Mouse (Mus musculus): Measurements from ENCODE around the gene Pbx4. TPM values are rescaled to one million over a fixed set of nuclear protein-coding genes. Genes with fewer than 3 reads are reported as not detected.

Gene Pbx4
- 24.6 TPM for polyA plus RNA-seq (2017; shearing (Covaris generic))

DNA sequence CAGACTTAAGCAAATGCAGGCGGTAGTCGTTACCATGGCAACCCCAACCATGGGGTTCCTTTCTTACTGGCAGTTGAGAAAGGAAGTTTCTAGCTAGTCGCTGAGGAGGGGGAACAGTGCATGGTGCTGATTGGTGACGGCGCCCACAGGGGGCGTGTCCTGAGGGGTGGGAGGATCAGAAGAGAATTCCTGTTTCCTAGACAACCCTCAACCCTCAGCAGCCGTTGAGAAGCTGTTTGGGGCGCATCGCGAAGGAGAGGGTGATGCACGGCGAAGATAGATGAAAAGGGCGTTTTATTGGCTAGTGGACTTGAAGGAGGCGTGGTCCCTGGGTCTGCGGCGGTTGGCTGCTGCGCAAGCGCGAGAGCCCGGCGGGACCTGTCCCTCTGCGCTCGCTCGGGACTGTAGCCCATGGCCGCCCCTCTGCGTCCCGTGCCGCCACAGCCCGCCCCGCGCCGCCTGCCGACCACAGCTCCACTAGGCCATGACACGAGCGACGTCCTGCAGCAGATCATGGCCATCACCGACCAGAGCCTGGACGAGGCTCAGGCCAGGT is at the start of gene Pbx4:
TSS of gene Pbx4 (plus strand) at position 194 of the 556 bp plus-strand sequence.

DNA sequence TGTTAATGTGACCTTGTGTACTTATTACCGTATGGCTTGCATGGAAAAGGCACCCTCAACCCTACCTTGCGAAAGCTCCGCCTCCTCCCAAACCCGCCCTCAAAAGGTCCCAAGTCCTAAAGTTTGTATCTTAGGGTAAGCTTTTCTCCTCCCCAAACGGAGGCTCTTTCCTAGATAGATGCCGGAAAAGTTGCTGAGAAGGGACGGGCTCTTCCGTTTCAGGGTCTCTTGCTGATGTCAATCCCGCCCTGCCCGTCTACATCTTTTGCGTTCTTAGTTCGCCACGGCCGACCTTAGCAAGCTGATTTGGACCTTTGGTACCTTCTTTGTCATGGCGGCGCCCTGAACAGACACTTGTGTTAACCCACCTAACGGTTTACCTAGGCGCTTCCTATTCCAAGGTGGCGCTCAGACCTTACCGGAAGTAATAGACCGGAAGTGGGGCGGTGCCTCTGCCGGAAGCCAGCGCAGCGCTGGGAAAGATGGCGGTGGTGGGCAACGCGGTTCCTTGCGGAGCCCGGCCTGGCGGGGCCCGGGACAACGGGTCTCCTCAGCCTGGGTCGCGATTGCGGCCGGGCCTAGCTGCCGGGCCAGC is 41.4 kb upstream of the Pbx4 start, which contains the start of the genes Atp13a1 and Zfp866:
TSS of gene Atp13a1 (plus strand) at position 391 of the 595 bp plus-strand sequence.
TSS of gene Zfp866 (minus strand) at position 406 of the 595 bp plus-strand sequence.

DNA sequence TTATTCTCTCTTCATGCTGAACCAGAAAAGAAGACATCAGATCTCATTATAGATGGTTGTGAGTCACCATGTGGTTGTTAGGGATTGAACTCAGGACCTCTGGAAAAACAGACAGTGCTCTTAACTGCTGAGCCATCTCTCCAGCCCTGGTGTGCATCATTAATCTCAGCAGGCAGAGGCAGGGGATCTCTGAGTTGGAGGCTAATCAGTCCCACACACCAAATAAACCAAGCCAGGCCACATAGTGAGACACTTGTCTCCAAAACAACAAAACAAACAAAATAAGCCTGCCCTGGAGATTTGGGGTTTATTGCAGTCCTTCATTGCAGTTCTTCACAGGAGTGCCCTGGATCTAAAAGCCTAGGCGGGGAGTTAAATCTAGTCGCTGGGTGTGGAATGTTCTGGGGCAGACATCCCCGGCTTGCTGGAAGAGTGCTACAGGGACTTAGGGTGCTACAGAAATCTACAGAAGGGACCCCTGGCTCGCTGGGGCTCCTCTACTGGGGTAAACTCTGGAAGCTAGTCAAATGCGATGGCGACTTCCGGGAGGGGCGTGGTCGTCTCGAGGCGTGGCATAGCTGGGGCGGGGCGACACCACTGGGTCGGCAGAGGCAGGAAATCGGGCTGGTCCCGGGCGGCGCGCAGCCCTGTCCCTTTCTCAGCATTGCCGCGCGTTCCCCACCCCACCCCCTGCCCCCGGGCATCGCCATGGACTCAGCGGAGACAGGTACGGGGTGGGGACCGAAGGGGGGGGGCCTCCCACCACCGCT is 24.0 kb upstream of the Pbx4 start, which contains the start of gene Gmip:
TSS of gene Gmip (plus strand) at position 586 of the 770 bp plus-strand sequence.

DNA sequence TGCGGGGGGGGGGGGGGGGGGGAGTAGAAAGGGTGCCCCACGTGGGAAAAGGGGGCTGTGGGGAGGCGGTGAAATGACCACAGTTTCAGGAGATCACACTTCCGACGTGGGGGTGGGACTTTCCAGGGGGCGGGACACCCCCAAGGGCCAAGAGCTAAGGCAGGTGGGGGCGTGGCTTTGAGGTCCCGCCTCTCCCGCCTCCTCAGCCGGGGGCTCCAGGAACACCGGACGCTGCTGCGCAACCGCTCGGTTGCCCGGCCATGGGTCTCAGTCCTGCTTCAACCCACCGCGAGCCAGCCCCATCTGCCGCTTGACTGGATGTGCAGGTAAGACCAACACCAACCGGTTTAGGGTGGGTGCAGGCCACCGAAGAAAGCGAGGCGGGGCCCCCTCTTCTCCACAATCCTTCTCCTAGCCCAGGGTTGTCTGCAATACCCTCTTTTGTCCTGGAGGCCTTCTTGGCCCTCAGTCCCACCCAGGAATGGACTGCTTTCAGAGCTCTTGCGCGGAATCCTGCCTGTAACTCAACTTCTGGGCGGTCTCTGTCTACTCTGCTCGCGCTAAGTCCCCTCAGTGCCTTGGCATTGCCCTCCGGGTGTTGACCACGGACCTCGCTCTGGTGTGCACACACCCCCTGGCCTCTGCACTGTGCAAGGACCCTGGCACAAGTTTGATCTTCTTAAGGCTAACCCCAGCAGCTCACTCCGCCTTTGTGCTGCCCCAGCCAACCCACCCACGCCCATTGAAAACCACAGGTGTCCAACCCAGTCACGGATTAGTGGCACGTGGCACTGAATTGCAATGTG is 9.7 kb upstream of the Pbx4 start, which contains the start of gene Lpar2:
TSS of gene Lpar2 (plus strand) at position 44 of the 806 bp plus-strand sequence.

DNA sequence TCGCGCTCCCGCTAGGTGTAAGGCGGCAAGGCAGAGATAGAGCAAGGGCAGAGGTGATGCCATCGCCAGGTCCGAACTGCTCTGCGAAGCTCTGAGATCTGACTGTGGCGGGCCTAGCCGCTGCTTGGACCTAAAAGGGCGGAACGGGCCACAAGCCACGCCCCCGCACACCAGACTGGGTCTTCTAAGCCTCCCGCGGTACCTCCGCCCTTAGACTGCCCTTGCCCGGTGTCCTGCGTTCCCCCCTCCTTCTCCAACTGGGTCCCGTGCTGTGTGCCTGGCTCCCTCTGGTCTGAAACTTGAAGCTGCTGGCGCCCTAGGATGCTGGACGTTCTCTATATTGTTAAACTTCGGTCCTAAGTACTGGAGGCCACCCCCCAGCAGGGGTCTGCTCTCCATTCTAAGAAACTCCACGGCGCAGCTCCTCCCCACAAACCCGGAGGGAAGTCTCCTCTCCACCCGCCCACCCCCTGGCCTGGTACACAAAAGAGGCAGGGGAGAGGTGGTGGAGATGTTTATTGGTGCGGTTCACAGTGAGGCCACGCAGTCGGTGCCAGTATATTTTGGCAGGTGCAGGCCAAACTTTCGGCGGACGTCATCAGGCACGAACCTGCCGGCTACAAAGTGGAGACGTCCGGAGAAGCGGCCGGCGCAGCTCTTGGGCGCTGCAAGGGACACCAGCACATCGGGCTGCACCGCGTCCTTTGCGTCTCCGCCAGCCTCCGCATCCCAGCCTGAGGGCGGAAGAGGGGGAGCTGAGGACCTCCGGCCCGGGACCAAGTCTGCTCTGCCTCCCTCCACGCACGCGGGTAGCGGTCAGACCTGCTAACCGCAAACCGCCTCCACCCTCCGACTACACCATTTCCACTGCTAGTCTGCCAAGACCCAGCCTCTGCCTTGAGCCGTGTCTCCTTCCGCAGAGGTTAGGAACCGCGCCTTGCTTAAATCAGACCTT is 55.3 kb downstream of the Pbx4 start, which contains the start of gene Cilp2:
TSS of gene Cilp2 (minus strand) at position 399 of the 955 bp plus-strand sequence.

DNA sequence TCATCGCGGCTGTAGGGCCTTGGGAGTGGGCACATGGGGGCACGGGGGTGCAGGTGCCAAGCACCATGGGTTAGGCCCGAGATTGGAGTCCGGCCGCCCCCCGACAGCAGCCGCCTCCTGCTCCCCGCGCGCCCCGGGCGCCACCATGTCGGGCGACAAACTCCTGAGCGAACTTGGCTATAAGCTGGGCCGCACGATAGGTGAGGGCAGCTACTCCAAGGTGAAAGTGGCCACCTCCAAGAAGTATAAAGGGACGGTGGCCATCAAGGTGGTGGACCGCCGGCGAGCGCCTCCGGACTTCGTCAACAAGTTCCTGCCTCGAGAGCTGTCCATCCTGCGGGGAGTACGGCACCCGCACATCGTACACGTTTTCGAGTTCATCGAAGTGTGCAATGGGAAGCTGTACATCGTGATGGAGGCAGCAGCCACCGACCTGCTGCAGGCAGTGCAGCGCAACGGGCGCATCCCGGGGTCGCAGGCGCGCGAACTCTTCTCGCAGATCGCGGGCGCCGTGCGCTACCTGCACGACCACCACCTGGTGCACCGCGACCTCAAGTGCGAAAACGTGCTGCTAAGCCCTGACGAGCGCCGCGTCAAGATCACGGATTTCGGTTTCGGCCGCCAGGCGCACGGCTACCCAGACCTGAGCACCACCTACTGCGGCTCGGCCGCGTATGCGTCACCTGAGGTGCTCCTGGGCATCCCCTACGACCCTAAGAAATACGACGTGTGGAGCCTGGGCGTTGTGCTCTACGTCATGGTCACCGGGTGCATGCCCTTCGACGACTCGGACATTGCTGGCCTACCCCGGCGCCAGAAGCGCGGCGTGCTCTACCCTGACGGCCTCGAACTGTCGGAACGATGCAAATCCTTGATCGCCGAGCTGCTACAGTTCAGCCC is 70.1 kb downstream of the Pbx4 start, which contains the start of the genes Tssk6, Ndufa13 and Yjefn3:
TSS of gene Tssk6 (plus strand) at position 22 of the 900 bp plus-strand sequence.
TSS of gene Ndufa13 (minus strand) at position 396 of the 900 bp plus-strand sequence.
TSS of gene Yjefn3 (minus strand) at position 550 of the 900 bp plus-strand sequence.

Other genes starting within 250 kb of the Pbx4 start
- 35.4 TPM for gene Zfp868, start 206.9 kb upstream of the Pbx4 start, polyA plus RNA-seq (2017; shearing (Covaris generic))
- 0.56 TPM for gene Zfp964, start 178.0 kb upstream of the Pbx4 start, polyA plus RNA-seq (2017; shearing (Covaris generic))
- gene Zfp869, start 121.8 kb upstream of the Pbx4 start, polyA plus RNA-seq (2017; shearing (Covaris generic)), result 82.2 TPM
- 11.2 TPM for gene Zfp963, start 82.5 kb upstream of the Pbx4 start, polyA plus RNA-seq (2017; shearing (Covaris generic))
- not detected for gene Gm20422, start 57.6 kb upstream of the Pbx4 start, polyA plus RNA-seq (2017; shearing (Covaris generic))
- 26.2 TPM for gene Atp13a1, start 41.3 kb upstream of the Pbx4 start, polyA plus RNA-seq (2017; shearing (Covaris generic))
- gene Zfp866, start 41.3 kb upstream of the Pbx4 start, polyA plus RNA-seq (2017; shearing (Covaris generic)), result 36.6 TPM
- 178 TPM for gene Gmip, start 23.8 kb upstream of the Pbx4 start, polyA plus RNA-seq (2017; shearing (Covaris generic))
- 0.61 TPM for gene Lpar2, start 10.1 kb upstream of the Pbx4 start, polyA plus RNA-seq (2017; shearing (Covaris generic))
- not detected for gene Cilp2, start 55.2 kb downstream of the Pbx4 start, polyA plus RNA-seq (2017; shearing (Covaris generic))
- 3.4 TPM for gene Tssk6, start 69.7 kb downstream of the Pbx4 start, polyA plus RNA-seq (2017; shearing (Covaris generic))
- 190 TPM for gene Ndufa13, start 70.1 kb downstream of the Pbx4 start, polyA plus RNA-seq (2017; shearing (Covaris generic))
- not detected for gene Yjefn3, start 70.2 kb downstream of the Pbx4 start, polyA plus RNA-seq (2017; shearing (Covaris generic))
- gene Gatad2a, start 163.9 kb downstream of the Pbx4 start, polyA plus RNA-seq (2017; shearing (Covaris generic)), result 29.4 TPM
- gene Mau2, start 210.2 kb downstream of the Pbx4 start, polyA plus RNA-seq (2017; shearing (Covaris generic)), result 50.6 TPM
- 78.6 TPM for gene Sugp1, start 210.3 kb downstream of the Pbx4 start, polyA plus RNA-seq (2017; shearing (Covaris generic))
- gene Tm6sf2, start 240.4 kb downstream of the Pbx4 start, polyA plus RNA-seq (2017; shearing (Covaris generic)), result 0.37 TPM